Mouse (Mus musculus) thymus, postnatal 36 days (tissue): ENCODE data around the gene Abcc6.

ENCODE experiments used
- DNase-seq, 2 experiments: peaks; one replicate each; pipeline ENCODE4 v3.0.0; 2022; ENCODE audit warnings: mixed read lengths in 2 of 2

The Abcc6 gene

DNA sequence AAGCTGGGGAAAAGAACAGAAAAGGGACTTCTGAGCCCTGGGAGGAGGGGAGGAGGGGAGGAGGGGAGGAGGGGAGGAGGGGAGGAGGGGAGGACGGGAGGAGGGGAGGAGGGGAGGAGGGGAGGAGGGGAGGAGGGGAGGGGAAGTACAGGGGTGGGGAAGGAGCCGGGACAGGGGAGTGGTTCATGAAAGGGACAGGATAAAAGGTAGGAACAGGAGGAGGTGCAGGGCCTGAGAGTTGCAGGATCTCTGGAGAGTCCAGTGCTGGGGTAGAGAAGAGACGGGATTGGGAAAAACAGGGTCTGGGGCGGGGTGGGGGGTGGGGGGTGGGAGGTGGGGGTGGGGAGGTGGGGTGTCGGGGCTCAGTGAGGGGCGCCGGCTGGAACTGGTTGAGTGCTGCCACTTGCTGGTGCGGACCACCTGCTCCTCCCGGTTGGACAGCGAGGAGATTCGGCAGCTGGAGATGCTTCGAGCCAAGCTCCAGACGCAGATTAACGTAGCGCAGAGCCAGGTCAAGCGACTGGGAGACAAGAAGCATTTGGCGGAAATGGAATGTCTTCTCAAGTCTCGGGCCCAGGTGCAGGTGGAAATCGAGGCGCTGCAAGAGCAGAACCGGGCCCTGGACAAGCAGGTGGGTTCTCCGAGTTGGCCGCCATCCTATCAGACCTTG lies 101.3 kb downstream of the Abcc6 start:
- DNase-seq: no peak

DNA sequence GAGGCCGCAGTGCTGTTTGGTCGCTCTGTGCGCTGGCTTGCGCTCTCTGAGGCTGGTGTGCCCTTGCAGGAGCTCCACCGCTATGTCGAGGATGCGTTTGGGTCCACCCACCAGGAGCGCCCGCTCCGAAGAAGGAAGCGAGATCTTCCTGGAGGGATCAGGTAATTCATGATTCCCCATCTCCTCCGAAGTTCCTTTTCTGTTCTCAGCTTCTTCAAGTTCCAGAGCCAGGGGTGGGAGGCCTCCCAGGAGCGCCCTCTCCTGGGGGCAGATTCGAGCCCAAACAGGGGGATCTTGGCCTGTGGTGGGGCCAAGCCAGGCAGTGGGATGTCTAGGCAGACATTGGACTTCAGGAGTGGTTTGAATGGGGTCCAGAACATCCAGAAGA lies 105.7 kb downstream of the Abcc6 start:
- DNase-seq: peak; percentile 70 to 75

DNA sequence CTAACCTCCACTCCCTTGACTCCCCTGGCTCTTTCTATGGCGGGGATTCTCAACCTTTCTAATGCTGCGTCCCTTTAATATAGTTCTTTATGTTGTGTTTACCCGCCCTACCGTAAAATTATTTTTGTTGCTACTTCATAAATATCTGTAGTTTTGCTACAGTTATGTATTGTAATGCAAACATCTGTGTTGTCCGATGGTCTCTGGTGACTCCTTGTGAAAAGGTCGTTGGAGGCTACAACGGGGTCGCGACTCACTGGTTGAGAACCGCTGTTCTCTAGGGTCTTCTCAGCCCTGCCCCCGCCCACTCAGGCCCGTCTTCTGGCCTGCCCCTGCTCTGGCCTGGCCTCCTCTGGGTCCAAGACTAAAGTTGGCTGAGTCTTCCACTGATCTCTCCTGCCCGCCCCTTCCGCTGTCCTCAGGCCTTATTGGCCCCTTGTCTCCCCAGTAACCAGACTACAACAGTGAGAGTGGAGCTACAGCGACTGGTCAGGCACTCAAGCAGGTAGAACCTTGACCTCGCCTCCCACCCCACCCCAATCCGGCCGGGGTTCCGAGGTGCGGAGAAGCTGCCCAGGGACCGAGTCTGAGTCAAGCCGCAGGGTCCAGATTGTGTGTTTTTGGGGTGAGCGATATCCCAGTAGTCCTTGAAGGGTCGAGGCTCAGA lies 106.2 kb downstream of the Abcc6 start, which contains the start of gene Ccdc114:
Gene Ccdc114 (plus strand): TSS at position 311 of the 667 bp plus-strand sequence.
- DNase-seq: peak; percentile 41 to 61

DNA sequence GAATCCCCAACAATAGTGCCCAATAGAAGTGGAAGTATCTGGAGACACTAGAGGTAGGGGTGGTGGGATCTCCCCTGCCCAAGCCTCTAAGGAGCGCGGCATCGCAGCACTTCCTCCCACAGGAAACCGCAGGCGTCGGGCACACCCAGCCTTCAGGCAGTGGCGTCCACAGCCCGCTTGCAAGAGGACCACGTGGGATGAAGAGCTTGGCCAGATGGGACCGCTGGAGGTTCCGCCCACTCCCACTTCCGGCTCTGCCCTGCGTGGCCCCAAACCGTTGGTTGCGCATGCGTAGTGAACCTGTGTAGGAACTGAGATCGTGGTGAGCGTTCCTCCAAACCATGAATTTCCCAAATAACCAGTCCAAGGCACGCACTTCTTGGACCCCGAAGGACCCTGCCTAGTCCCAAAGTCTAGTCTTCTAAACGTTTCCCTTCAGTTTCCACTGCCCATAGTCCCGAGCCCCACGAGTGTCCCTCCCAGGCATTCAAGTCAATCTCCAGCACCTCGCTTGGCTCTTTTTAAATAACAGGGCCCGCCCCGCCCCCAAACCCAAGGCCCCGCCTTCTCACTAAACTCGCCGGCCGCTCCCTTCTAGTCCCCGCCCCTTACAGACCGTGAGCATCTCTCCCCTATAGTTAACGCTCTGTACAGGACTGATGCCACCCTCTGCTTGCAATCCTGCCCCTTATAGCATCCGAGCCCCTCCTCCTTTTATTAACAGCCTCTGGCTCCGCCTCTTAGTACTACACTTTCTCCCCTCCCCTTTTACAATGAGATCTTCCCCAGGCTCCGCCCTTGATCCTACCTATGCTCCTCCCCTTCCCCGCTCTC lies 107.0 kb downstream of the Abcc6 start:
- DNase-seq: peak; percentile 91 to 96

DNA sequence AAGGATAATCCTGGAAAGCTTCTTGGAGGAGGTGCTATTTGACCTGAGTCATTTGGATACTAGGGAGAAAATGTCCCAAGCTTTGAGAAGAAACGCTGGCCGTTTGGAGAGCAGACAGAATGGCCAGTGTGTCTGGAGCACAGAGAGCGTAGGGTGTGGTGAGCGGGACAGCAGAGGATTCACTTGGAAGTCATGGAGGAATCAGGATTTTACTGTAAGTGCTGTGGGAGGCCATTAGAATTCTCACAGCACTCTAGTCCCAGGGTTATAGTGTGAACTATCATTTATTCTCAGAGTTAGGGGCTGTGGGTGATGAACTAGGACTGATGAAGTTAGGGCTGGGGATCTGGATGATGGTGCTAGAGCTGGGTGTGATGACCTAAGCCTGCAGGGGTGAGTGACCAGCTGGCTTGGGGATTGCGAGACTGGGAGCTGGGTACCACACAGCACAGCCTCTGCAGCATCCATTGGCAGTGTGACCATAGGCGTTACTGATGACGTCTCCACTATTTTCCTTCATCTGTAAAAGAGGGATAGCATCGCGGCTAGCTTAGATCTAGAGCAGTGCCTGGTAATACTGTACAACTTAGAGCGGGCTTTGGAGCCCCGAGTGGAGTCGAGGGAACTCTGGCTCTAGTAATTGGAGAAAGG lies 108.0 kb downstream of the Abcc6 start:
- DNase-seq: no peak

DNA sequence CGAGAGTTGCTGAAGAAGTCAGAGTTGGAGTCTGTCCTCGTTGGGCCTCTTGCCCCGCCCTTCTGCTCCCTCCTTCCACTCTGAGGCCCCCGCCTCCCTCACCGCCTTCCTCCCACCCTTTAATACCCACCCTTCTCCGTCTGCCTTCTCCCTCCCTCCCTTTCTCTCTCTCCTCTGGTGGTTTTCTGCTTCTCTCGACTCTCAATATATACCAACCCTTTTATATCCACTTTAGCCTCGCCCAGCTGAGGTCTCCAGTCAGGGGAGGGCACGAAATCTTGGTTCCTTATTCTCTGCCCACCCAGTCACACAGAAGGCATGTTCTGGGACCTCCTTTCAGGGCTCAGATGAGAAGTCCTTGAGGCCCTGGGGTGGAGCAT lies 108.9 kb downstream of the Abcc6 start, which contains the start of gene Emp3:
Gene Emp3 (minus strand): TSS at position 163 of the 380 bp plus-strand sequence.
- peak; percentile 75 to 84 for DNase-seq

DNA sequence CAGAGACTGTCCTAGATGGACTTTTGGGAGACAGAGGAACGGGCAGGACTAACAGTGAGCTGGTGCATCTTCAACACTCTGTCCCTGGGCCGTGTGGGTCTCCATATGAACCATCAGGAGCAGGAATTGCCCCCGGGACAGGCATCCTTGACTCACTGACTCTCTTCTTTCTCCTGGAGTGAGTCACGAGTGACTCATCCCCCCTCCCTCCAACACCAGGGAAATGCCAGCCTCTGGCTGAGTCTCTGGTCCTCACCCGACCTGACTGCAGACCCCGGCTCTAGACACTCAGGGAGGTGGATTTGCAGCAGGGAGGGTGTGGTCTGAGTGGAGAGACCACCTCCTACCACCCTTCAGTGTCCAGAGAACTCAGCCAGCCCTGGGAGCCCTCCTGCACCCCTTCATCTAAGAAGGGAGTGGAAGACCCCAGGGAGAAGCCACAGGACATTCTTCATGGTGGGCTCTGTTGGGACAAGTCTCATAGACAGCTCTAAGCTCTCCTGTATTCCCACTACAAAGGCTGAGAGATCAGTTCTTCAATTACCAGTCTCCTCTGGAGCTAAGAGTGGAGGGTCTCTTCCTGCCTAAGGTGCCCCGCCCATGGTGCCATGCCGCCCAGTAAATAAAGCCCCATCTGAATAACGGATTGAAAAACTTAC lies 109.4 kb downstream of the Abcc6 start:
- DNase-seq: peak; percentile 39 to 46

DNA sequence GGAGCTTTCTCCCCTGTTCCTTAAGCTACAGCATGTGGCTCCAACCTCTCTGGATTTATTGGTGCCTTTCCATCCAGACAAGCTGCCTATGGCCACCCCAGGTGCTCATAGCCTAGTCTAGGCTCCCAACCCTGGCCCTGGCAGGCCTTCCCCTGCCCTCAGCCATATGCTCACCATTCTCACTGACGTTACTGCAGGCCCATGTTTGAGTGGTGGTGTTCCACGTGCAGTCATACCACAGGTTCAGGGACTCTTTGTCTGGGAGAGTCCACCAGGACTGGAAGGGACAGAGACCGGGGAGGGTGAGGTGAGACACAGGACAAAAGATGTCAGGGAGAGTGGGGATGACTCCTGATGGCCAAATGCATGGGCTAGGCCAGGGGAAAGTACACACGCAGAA lies 110.3 kb downstream of the Abcc6 start:
- no peak for DNase-seq

DNA sequence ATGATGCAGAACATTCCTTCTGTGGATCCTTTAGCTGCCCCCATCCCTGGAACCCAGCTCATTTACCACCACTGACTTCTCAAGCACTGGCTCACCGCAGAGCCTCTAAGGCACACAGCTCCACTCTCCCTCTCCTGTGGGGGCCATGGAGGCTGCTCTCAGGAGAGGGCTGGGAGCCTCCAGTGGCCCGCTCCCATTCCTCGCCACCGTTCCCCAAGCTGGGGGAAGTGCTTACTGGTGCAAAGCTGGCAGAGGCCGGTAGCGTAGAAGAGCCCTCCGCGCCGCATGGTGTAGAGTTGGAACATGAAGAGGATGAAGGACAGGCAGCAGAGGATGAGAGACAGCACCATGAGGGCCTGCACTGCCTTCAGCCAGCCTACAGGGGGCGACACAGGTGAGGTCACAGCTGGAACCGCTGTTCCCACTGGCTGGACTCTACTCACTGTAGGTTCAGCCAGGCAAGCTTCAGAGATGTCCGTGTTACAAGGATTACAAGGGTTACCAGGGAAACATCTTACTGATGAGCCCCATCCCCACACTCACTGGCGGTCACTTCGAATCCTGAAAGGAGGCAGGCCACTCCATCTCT lies 110.9 kb downstream of the Abcc6 start:
- DNase-seq: peak; percentile 32 to 42

DNA sequence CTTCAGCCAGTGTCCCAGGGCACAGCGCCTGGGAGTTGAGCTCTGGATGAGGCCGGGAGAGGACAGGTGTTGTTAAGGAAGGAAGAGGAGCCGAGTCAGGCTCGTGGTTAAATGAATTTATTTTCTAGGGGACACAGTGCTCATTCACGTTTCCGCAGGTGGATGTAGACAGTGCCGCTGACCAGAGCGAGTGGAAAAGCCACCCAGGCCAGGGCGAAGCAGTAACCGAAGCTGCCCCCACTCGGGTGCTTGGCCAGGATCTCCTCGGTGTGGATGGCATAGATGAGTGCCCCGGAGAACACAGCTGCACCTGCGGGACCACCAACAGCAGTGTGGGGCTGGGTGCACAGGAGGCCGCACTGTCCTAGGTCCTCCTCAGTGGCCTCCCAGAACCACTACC lies 112.2 kb downstream of the Abcc6 start:
- peak in 1 of 2 experiments; percentile 38 for DNase-seq
